20 mouse cellular contexts compared by ENCODE assay signal in the genomic region with DNA sequence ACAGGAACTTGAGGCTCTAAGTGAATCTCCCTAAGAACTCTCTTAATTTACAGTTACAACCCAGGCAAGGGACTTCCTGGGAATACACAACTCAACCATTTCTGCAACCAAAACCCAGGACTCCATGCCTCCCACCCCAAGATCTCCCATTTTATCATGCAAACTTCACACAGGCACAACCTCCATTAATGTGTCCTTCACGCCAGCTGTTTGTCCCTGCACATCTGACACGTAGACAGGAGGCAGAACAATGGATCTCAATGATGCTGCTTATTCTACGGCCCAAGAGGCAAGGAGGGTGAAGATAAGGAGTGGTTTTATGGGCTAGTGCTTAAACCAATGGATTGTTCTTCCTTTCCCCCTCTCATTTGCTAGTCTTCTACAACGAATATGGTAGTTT.
"Had no signal": no experiment of that assay in that cellular context is flagged by ENCODE, and none has a peak within 500 bp of the region (broad histone marks: within the 10 kb centered on the region; RNA-seq: fewer than 3 reads in every experiment).

No protein-coding gene starts in this region.

- DNase-seq: lung, adult 18-20 months; lung, embryonic 14.5 days; lung, postnatal 10 days; lung, postnatal 4 days; midbrain, embryonic 14.5 days; retina, postnatal 1 day; right cerebral cortex, adult 18-20 months; right cerebral cortex, postnatal 25 days; right cerebral cortex, postnatal 4 days; spleen, adult 18-20 months; thymus, adult 2 months; thymus, postnatal 25 days had no signal

- ATAC-seq: midbrain, embryonic 16.5 days had no signal

- H3K9ac ChIP-seq: lung, embryonic 14.5 days; midbrain, embryonic 12.5 days; neural tube, embryonic 13.5 days; neural tube, embryonic 15.5 days; stomach, embryonic 15.5 days had no signal

- H3K4me1 ChIP-seq: midbrain, embryonic 10.5 days; midbrain, embryonic 12.5 days; neural tube, embryonic 13.5 days; neural tube, embryonic 15.5 days; stomach, embryonic 15.5 days had no signal

- H3K27me3 ChIP-seq: midbrain, embryonic 12.5 days; neural tube, embryonic 13.5 days; neural tube, embryonic 15.5 days; stomach, embryonic 15.5 days had no signal

- H3K9me3 ChIP-seq: midbrain, embryonic 10.5 days; midbrain, embryonic 12.5 days; neural tube, embryonic 13.5 days; neural tube, embryonic 15.5 days; stomach, embryonic 15.5 days had no signal

- H3K4me2 ChIP-seq: lung, embryonic 14.5 days; midbrain, embryonic 12.5 days; neural tube, embryonic 13.5 days; neural tube, embryonic 15.5 days; stomach, embryonic 15.5 days had no signal

- H3K4me3 ChIP-seq: midbrain, embryonic 10.5 days; midbrain, embryonic 12.5 days; myocyte; neural tube, embryonic 13.5 days; neural tube, embryonic 15.5 days; stomach, embryonic 15.5 days had no signal

- H3K27ac ChIP-seq: midbrain, embryonic 10.5 days; midbrain, embryonic 12.5 days; neural tube, embryonic 13.5 days; neural tube, embryonic 15.5 days; stomach, embryonic 15.5 days; stomach, postnatal 0 days had no signal

- H3K36me3 ChIP-seq: stomach, embryonic 15.5 days had no signal
